Comparison of ENCODE assay signal across 12 mouse cellular contexts in genomic region chr6:49055256-49055733, GRCm38 (mm10). TPM values are rescaled to one million over a fixed set of nuclear protein-coding genes. Genes with fewer than 3 reads are reported as not detected.
DNase-seq lines count a peak whose midpoint lies in the region; ATAC-seq and TF ChIP-seq lines count a peak whose summit lies in the region.
"Had no signal": no experiment of that assay in that cellular context is flagged by ENCODE, and none has a peak within 500 bp of the region (broad histone marks: within the 10 kb centered on the region; RNA-seq: fewer than 3 reads in every experiment).

No protein-coding gene starts in this region.

- H3K27ac ChIP-seq in kidney, postnatal 0 days: no peak overlapping the region
- H3K27ac ChIP-seq in forebrain, embryonic 11.5 days (ENCODE audit: low read depth, low read length): peak overlapping the region; percentile 71
- no peak overlapping the region for H3K27ac ChIP-seq in limb, embryonic 14.5 days (replicated peaks; ENCODE audit: low read depth, low read length)
- peak overlapping the region; percentile 76 for H3K27ac ChIP-seq in neural tube, embryonic 15.5 days (replicated peaks)
- no peak overlapping the region for H3K27ac ChIP-seq in intestine, postnatal 0 days (ENCODE audit: low read depth, low read length)
- H3K27ac ChIP-seq: liver, embryonic 13.5 days had no signal

- no peak for ATAC-seq in kidney, postnatal 0 days (replicated peaks; ENCODE audit: low FRiP score, low read depth)
- peak; percentile 76 for ATAC-seq in forebrain, embryonic 11.5 days (replicated peaks; ENCODE audit: low FRiP score)
- peak; percentile 73; the same call in 1 of the 2 replicates for ATAC-seq in limb, embryonic 14.5 days (ENCODE audit: low FRiP score, low read depth)
- ATAC-seq in neural tube, embryonic 15.5 days (ENCODE audit: low FRiP score): peak; percentile 67; the same call in 1 of the 2 replicates
- no peak for ATAC-seq in intestine, postnatal 0 days

- no peak overlapping the region for H3K4me2 ChIP-seq in kidney, postnatal 0 days (ENCODE audit: low read length)
- peak overlapping the region; percentile 27; the same call in 1 of the 2 replicates for H3K4me2 ChIP-seq in forebrain, embryonic 11.5 days (ENCODE audit: low read depth, low read length, severe bottlenecking)
- no peak overlapping the region for H3K4me2 ChIP-seq in limb, embryonic 14.5 days (replicated peaks; ENCODE audit: low read depth, low read length, severe bottlenecking)
- H3K4me2 ChIP-seq in neural tube, embryonic 15.5 days: peak overlapping the region; percentile 23; the same call in 1 of the 2 replicates
- no peak overlapping the region for H3K4me2 ChIP-seq in intestine, postnatal 0 days (replicated peaks; ENCODE audit: low read depth)
- H3K4me2 ChIP-seq: heart, embryonic 11.5 days; liver, embryonic 13.5 days had no signal

- TF ChIP-seq CTCF in kidney, postnatal 0 days (IDR thresholded peaks at IDR 0.05; ENCODE audit: low read depth): no peak
- TF ChIP-seq CTCF in intestine, postnatal 0 days (IDR thresholded peaks at IDR 0.05; ENCODE audit: low read depth): no peak

- peak; percentile 18 for DNase-seq in kidney, postnatal 0 days (ENCODE audit: low spot score)
- DNase-seq in kidney, adult 8-10 months: no peak
- no peak for DNase-seq in forebrain, embryonic 11.5 days (ENCODE audit: low spot score)
- DNase-seq in limb, embryonic 14.5 days (ENCODE audit: low spot score): peak; percentile 30
- no peak for DNase-seq in layer of hippocampus, postnatal 14 days (ENCODE audit: low spot score in 2 of 2)
- no peak for DNase-seq in adrenal gland, adult (ENCODE audit: inconsistent age in 2 of 2, low spot score in 1 of 2)
- DNase-seq: kidney, adult 9 months; liver, embryonic 13.5 days had no signal

- H3K4me3 ChIP-seq in kidney, postnatal 0 days (replicated peaks; ENCODE audit: low read depth, low read length): no peak overlapping the region
- no peak overlapping the region for H3K4me3 ChIP-seq in forebrain, embryonic 11.5 days (ENCODE audit: low read depth, low read length)
- no peak overlapping the region for H3K4me3 ChIP-seq in limb, embryonic 14.5 days (replicated peaks; ENCODE audit: low read length)
- no peak overlapping the region for H3K4me3 ChIP-seq in neural tube, embryonic 15.5 days (replicated peaks)
- no peak overlapping the region for H3K4me3 ChIP-seq in intestine, postnatal 0 days (ENCODE audit: low read depth, low read length)
- H3K4me3 ChIP-seq: liver, embryonic 13.5 days had no signal

- no peaks in the 10 kb centered on the region for H3K4me1 ChIP-seq in kidney, postnatal 0 days (replicated peaks; ENCODE audit: insufficient read depth, low read length)
- H3K4me1 ChIP-seq in forebrain, embryonic 11.5 days (replicated peaks; ENCODE audit: control insufficient read depth, insufficient read depth, low read length): peaks cover 5% of the 10 kb centered on the region; the same call in 1 of the 2 replicates
- no peaks in the 10 kb centered on the region for H3K4me1 ChIP-seq in limb, embryonic 14.5 days (ENCODE audit: control insufficient read depth, insufficient read depth, low read length)
- H3K4me1 ChIP-seq in neural tube, embryonic 15.5 days: peaks cover 14% of the 10 kb centered on the region
- H3K4me1 ChIP-seq in intestine, postnatal 0 days (replicated peaks; ENCODE audit: control insufficient read depth, insufficient read depth, low read length): no peaks in the 10 kb centered on the region
- H3K4me1 ChIP-seq: liver, embryonic 13.5 days had no signal

- H3K27me3 ChIP-seq in kidney, postnatal 0 days (ENCODE audit: insufficient read depth, low read length): no peaks in the 10 kb centered on the region
- no peaks in the 10 kb centered on the region for H3K27me3 ChIP-seq in forebrain, embryonic 11.5 days (ENCODE audit: control insufficient read depth, insufficient read depth, low read length)
- no peaks in the 10 kb centered on the region for H3K27me3 ChIP-seq in limb, embryonic 14.5 days (ENCODE audit: control insufficient read depth, insufficient read depth, low read length)
- H3K27me3 ChIP-seq in neural tube, embryonic 15.5 days (replicated peaks): no peaks in the 10 kb centered on the region
- no peaks in the 10 kb centered on the region for H3K27me3 ChIP-seq in intestine, postnatal 0 days (replicated peaks; ENCODE audit: control insufficient read depth, insufficient read depth, low read length)
- H3K27me3 ChIP-seq: liver, embryonic 13.5 days had no signal

- H3K36me3 ChIP-seq in kidney, postnatal 0 days (ENCODE audit: insufficient read depth, low read length): no peaks in the 10 kb centered on the region
- H3K36me3 ChIP-seq in forebrain, embryonic 11.5 days (ENCODE audit: control insufficient read depth, insufficient read depth, low read length): no peaks in the 10 kb centered on the region
- H3K36me3 ChIP-seq in limb, embryonic 14.5 days (ENCODE audit: control insufficient read depth, insufficient read depth, low read length): no peaks in the 10 kb centered on the region
- no peaks in the 10 kb centered on the region for H3K36me3 ChIP-seq in neural tube, embryonic 15.5 days
- H3K36me3 ChIP-seq in intestine, postnatal 0 days (ENCODE audit: control insufficient read depth, insufficient read depth): no peaks in the 10 kb centered on the region
- H3K36me3 ChIP-seq: liver, embryonic 13.5 days had no signal

- H3K9ac ChIP-seq in kidney, postnatal 0 days (ENCODE audit: low read depth, low read length): no peak overlapping the region
- H3K9ac ChIP-seq in forebrain, embryonic 11.5 days (ENCODE audit: low read length): 0 out of 2 replicates have a peak overlapping the region, but pooled peaks have one; percentile 10
- H3K9ac ChIP-seq in limb, embryonic 14.5 days (ENCODE audit: low read depth, low read length, severe bottlenecking): no peak overlapping the region
- H3K9ac ChIP-seq in neural tube, embryonic 15.5 days (replicated peaks): no peak overlapping the region
- no peak overlapping the region for H3K9ac ChIP-seq in intestine, postnatal 0 days (ENCODE audit: low read depth, low read length)
- H3K9ac ChIP-seq: liver, embryonic 13.5 days had no signal

- TF ChIP-seq POLR2A in limb, embryonic 14.5 days (IDR thresholded peaks at IDR 0.05; ENCODE audit: borderline replicate concordance, extremely low read depth, insufficient read depth, insufficient read length): no peak

- no peaks in the 10 kb centered on the region for H3K9me3 ChIP-seq in kidney, postnatal 0 days (replicated peaks; ENCODE audit: low read length)
- no peaks in the 10 kb centered on the region for H3K9me3 ChIP-seq in forebrain, embryonic 11.5 days (ENCODE audit: control insufficient read depth, low read length)
- no peaks in the 10 kb centered on the region for H3K9me3 ChIP-seq in limb, embryonic 14.5 days (ENCODE audit: control insufficient read depth, low read length)
- H3K9me3 ChIP-seq in neural tube, embryonic 15.5 days (replicated peaks): no peaks in the 10 kb centered on the region
- no peaks in the 10 kb centered on the region for H3K9me3 ChIP-seq in intestine, postnatal 0 days (ENCODE audit: control insufficient read depth)

- whole genome bisulfite sequencing in kidney, postnatal 0 days: 12% methylated on average over 7 of the region's 7 CpGs
- WGBS in forebrain, embryonic 11.5 days: 2% methylated on average over 7 of the region's 7 CpGs
- 14% methylated on average over 7 of the region's 7 CpGs for WGBS in limb, embryonic 14.5 days
- 7% methylated on average over 7 of the region's 7 CpGs for WGBS in neural tube, embryonic 15.5 days
- 49% methylated on average over 7 of the region's 7 CpGs for whole genome bisulfite sequencing in intestine, postnatal 0 days

RNA-seq across cellular contexts. Expression of gene Malsu1, which starts 18.3 kb away (rescaled TPM):
- 113 and 123 TPM in 2 replicates for polyA plus RNA-seq in kidney, postnatal 0 days (2015; fragmentation: Nextera tagmentation; extraction: Ambion mirVana)
- 60.7 and 63.9 TPM in 2 replicates for polyA plus RNA-seq in forebrain, embryonic 11.5 days (2014; fragmentation: Nextera tagmentation; extraction: Ambion mirVana)
- polyA plus RNA-seq in limb, embryonic 14.5 days (2012; rRNA removed): 21.9 and 27.4 TPM in 2 replicates
- 72.1 and 72.9 TPM in 2 replicates for polyA plus RNA-seq in limb, embryonic 14.5 days (2014; fragmentation: Nextera tagmentation; extraction: Ambion mirVana)
- polyA plus RNA-seq in neural tube, embryonic 15.5 days (2015; fragmentation: Nextera tagmentation; extraction: Ambion mirVana): 66.1 and 66.4 TPM in 2 replicates
- 10 to 100 TPM; 25.7 to 31.4 TPM for total RNA-seq in layer of hippocampus, postnatal 14 days (2021)
- 86.5 and 86.9 TPM in 2 replicates for polyA plus RNA-seq in intestine, postnatal 0 days (2015; fragmentation: Nextera tagmentation; extraction: Ambion mirVana)

RNA-seq across cellular contexts. Expression of gene Gpnmb, which starts 18.9 kb away (rescaled TPM):
- polyA plus RNA-seq in kidney, postnatal 0 days (2015; fragmentation: Nextera tagmentation; extraction: Ambion mirVana): 0.36 and 0.47 TPM in 2 replicates
- polyA plus RNA-seq in forebrain, embryonic 11.5 days (2014; fragmentation: Nextera tagmentation; extraction: Ambion mirVana): 0.51 and 1.1 TPM in 2 replicates
- 2.7 and 5.0 TPM in 2 replicates for polyA plus RNA-seq in limb, embryonic 14.5 days (2012; rRNA removed)
- 1.3 and 1.9 TPM in 2 replicates for polyA plus RNA-seq in limb, embryonic 14.5 days (2014; fragmentation: Nextera tagmentation; extraction: Ambion mirVana)
- polyA plus RNA-seq in neural tube, embryonic 15.5 days (2015; fragmentation: Nextera tagmentation; extraction: Ambion mirVana): 0.19 and 0.22 TPM in 2 replicates
- under 1 TPM; 0.86 to 0.99 TPM for total RNA-seq in layer of hippocampus, postnatal 14 days (2021)
- 1.0 and 1.2 TPM in 2 replicates for polyA plus RNA-seq in intestine, postnatal 0 days (2015; fragmentation: Nextera tagmentation; extraction: Ambion mirVana)
- total RNA-seq: megakaryocyte-erythroid progenitor cell, adult 5-6 weeks had no signal

Comparison
In these comparisons a context has a peak if more than half of its experiments do, and no peak if none do; other contexts are left out.
1. DNase-seq: peak in kidney, postnatal 0 days (single experiment) and limb, embryonic 14.5 days (single experiment); none in kidney, adult 8-10 months (0 of 2), forebrain, embryonic 11.5 days (single experiment), layer of hippocampus, postnatal 14 days (0 of 2) and adrenal gland, adult (0 of 2).
2. ATAC-seq: peak in forebrain, embryonic 11.5 days (single experiment), limb, embryonic 14.5 days (single experiment) and neural tube, embryonic 15.5 days (single experiment); none in kidney, postnatal 0 days (single experiment) and intestine, postnatal 0 days (single experiment).
3. H3K27ac ChIP-seq: peak in forebrain, embryonic 11.5 days (single experiment) and neural tube, embryonic 15.5 days (single experiment); none in kidney, postnatal 0 days (single experiment), limb, embryonic 14.5 days (single experiment) and intestine, postnatal 0 days (single experiment).
4. H3K4me2 ChIP-seq: peak in forebrain, embryonic 11.5 days (single experiment) and neural tube, embryonic 15.5 days (single experiment); none in kidney, postnatal 0 days (single experiment), limb, embryonic 14.5 days (single experiment) and intestine, postnatal 0 days (single experiment).